29 mouse cellular contexts compared by ENCODE assay signal in genomic region chr2:170870566-170870965, GRCm38 (mm10).
A peak's percentile ranks its signal among the peaks of the same experiment; 100 is the strongest.
DNase-seq lines count a peak whose midpoint lies in the region; ATAC-seq and TF ChIP-seq lines count a peak whose summit lies in the region.
"Had no signal": no experiment of that assay in that cellular context is flagged by ENCODE, and none has a peak within 500 bp of the region (broad histone marks: within the 10 kb centered on the region; RNA-seq: fewer than 3 reads in every experiment).

No protein-coding gene starts in this region.

- no peak overlapping the region for H3K4me2 ChIP-seq in midbrain, embryonic 16.5 days (ENCODE audit: low read length)
- H3K4me2 ChIP-seq: embryonic facial prominence, embryonic 13.5 days; heart, embryonic 13.5 days; intestine, embryonic 15.5 days; limb, embryonic 15.5 days; liver, embryonic 13.5 days; stomach, embryonic 15.5 days had no signal

- H3K4me3 ChIP-seq in midbrain, embryonic 10.5 days = no peak overlapping the region
- H3K4me3 ChIP-seq in midbrain, embryonic 16.5 days (ENCODE audit: low read depth, low read length) = no peak overlapping the region
- H3K4me3 ChIP-seq: embryonic facial prominence, embryonic 13.5 days; heart, embryonic 13.5 days; intestine, embryonic 15.5 days; limb, embryonic 10.5 days; limb, embryonic 15.5 days; liver, embryonic 13.5 days; stomach, embryonic 15.5 days had no signal

- H3K27me3 ChIP-seq in midbrain, embryonic 10.5 days (ENCODE audit: low read depth, poor library complexity, severe bottlenecking) = no peaks in the 10 kb centered on the region
- no peaks in the 10 kb centered on the region for H3K27me3 ChIP-seq in midbrain, embryonic 16.5 days (ENCODE audit: control insufficient read depth, insufficient read depth, low read depth, low read length)
- H3K27me3 ChIP-seq in Patski = no peaks in the 10 kb centered on the region
- H3K27me3 ChIP-seq: CH12.LX; embryonic facial prominence, embryonic 13.5 days; intestine, embryonic 15.5 days; limb, embryonic 15.5 days; liver, embryonic 13.5 days; stomach, embryonic 15.5 days had no signal

- peaks cover 3% of the 10 kb centered on the region; the same call in 1 of the 2 replicates for H3K4me1 ChIP-seq in midbrain, embryonic 10.5 days
- no peaks in the 10 kb centered on the region for H3K4me1 ChIP-seq in midbrain, embryonic 16.5 days (ENCODE audit: control insufficient read depth, insufficient read depth, low read length)
- H3K4me1 ChIP-seq: embryonic facial prominence, embryonic 13.5 days; heart, embryonic 13.5 days; intestine, embryonic 15.5 days; liver, embryonic 13.5 days; stomach, embryonic 15.5 days had no signal

- no peak for TF ChIP-seq CTCF in Patski (IDR thresholded peaks at IDR 0.05)

- POLR2A ChIA-PET in Patski (lab: Charles Lee) = no interaction called here

- 0 out of 2 replicates have a peak overlapping the region, but pooled peaks have one; percentile 13 for H3K27ac ChIP-seq in midbrain, embryonic 10.5 days (replicated peaks)
- H3K27ac ChIP-seq in midbrain, embryonic 16.5 days (ENCODE audit: low read length) = no peak overlapping the region
- H3K27ac ChIP-seq: embryonic facial prominence, embryonic 13.5 days; heart, embryonic 13.5 days; hindbrain, postnatal 0 days; intestine, embryonic 15.5 days; limb, embryonic 10.5 days; limb, embryonic 15.5 days; liver, embryonic 13.5 days; stomach, embryonic 15.5 days had no signal

- 92% methylated on average over 15 of the region's 15 CpGs for WGBS in midbrain, embryonic 10.5 days
- WGBS in midbrain, embryonic 16.5 days = 84% methylated on average over 15 of the region's 15 CpGs

- in situ Hi-C loops in Patski (cut with MboI; ENCODE audit: low pct_unique_long_range_greater_than_20kb) = loop anchor here (5.0 to 10.0 kb wide), 2 partner anchors 348 to 1344 kb away; no protein-coding TSS in a partner anchor

- H3K9ac ChIP-seq in midbrain, embryonic 16.5 days (ENCODE audit: low read depth, low read length) = no peak overlapping the region
- H3K9ac ChIP-seq: embryonic facial prominence, embryonic 13.5 days; forebrain, postnatal 0 days; heart, embryonic 13.5 days; intestine, embryonic 15.5 days; limb, embryonic 15.5 days; liver, embryonic 13.5 days; stomach, embryonic 15.5 days had no signal

- CTCF ChIA-PET in Patski (lab: Charles Lee) = no interaction called here

- H3K36me3 ChIP-seq in midbrain, embryonic 10.5 days = no peaks in the 10 kb centered on the region
- H3K36me3 ChIP-seq in midbrain, embryonic 16.5 days (ENCODE audit: control insufficient read depth, insufficient read depth, low read length) = peaks cover 3% of the 10 kb centered on the region; the same call in 1 of the 2 replicates
- H3K36me3 ChIP-seq: embryonic facial prominence, embryonic 13.5 days; heart, embryonic 13.5 days; intestine, embryonic 15.5 days; limb, embryonic 10.5 days; limb, embryonic 15.5 days; liver, embryonic 13.5 days; stomach, embryonic 15.5 days had no signal

- H3K9me3 ChIP-seq in midbrain, embryonic 10.5 days (replicated peaks) = no peaks in the 10 kb centered on the region
- H3K9me3 ChIP-seq in midbrain, embryonic 16.5 days (replicated peaks; ENCODE audit: control insufficient read depth, low read length, poor library complexity, severe bottlenecking) = no peaks in the 10 kb centered on the region
- H3K9me3 ChIP-seq: embryonic facial prominence, embryonic 13.5 days; heart, embryonic 13.5 days; intestine, embryonic 15.5 days; limb, embryonic 10.5 days; limb, embryonic 15.5 days; liver, embryonic 13.5 days; stomach, embryonic 15.5 days had no signal

- no peak for DNase-seq in midbrain, embryonic 10.5 days (ENCODE audit: low spot score)
- no peak for DNase-seq in Patski (ENCODE audit: low read depth, low spot score)
- peak; percentile 48 for DNase-seq in adrenal gland, postnatal 14 days
- no peak for DNase-seq in neural tube, embryonic 10.5 days (ENCODE audit: extremely low spot score, low spot score)
- DNase-seq in thymus, postnatal 25 days = no peak
- no peak for DNase-seq in kidney, postnatal 14 days
- DNase-seq: cerebellum, adult 8-10 months; embryo, embryonic 11 days; forebrain, postnatal 0 days; heart, postnatal 10 days; kidney, adult 8-10 months; kidney, postnatal 10 days; layer of hippocampus, adult 9-11 months; liver, embryonic 13.5 days; lung, adult 18-20 months; lung, postnatal 4 days; retina, postnatal 1 day; right cerebral cortex, postnatal 14 days; thymus, postnatal 14 days had no signal

- no peak for ATAC-seq in midbrain, embryonic 16.5 days
- peak; percentile 21 for ATAC-seq in Patski
- ATAC-seq: forebrain, postnatal 0 days; hindbrain, postnatal 0 days; intestine, embryonic 15.5 days; lung, postnatal 0 days had no signal
